Mouse (Mus musculus) lung, postnatal 0 days (tissue): Measurements from ENCODE around the gene Rimbp2.

Experiments
- CTCF ChIP-seq: IDR thresholded peaks from 2 replicates; pipeline ENCODE4 v1.5.1; 2016; ENCODE audit warnings: antibody characterized with exemption, mild to moderate bottlenecking
- EP300 ChIP-seq: IDR thresholded peaks from 2 replicates; pipeline ENCODE4 v1.6.1; 2016; ENCODE audit warnings: antibody characterized with exemption, mild to moderate bottlenecking, control low read depth

DNA sequence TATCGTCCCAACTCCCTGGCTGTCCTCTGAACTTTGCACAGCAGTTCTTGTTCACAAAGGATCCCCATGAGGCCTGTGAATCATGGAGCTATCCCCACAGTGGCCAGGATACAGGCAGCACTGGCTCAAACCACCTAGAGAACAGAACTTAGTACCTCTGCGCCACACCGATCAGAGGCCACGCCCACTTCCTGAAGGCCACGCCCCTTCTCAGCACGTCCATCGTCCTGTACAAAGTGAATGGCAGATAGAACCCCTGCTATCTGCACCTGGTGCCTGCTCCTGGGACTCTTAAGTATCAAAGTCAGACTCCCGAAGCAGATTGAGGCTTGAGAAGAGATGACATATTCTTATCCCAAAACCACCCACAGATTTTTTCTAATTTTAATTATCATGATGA, 242.7 kb downstream of the Rimbp2 start:
- no peak for TF ChIP-seq CTCF
- TF ChIP-seq EP300: no peak
